Mouse (Mus musculus) heart, postnatal 0 days (tissue): Measurements from ENCODE around the gene Urad. TPM values are rescaled to one million over a fixed set of nuclear protein-coding genes. Genes with fewer than 3 reads are reported as not detected.
A peak's percentile ranks its signal among the peaks of the same experiment; 100 is the strongest.

Source experiments
- ATAC-seq: fragments of 200-750 bp; cut with Nextera tagmentation; 2 replicates; pipeline ENCODE4 v1.8.0; 2017; ENCODE audit warnings: low read depth, moderate number of reproducible peaks, moderate library complexity; ENCODE audit not compliant: insufficient read depth
- DNase-seq: peaks from one replicate; pipeline ENCODE4 v3.0.0-alpha.2; 2016; ENCODE audit warnings: low spot score
- H3K27ac ChIP-seq: fragments of 300-500 bp; sonication (generic); 2 replicates; pipeline ENCODE4 v1.5.1; 2014; ENCODE audit warnings: low read depth, mild to moderate bottlenecking
- H3K27me3 ChIP-seq: fragments of 300-500 bp; sonication (generic); 2 replicates; pipeline ENCODE4 v1.6.1; 2014; ENCODE audit warnings: low read length, mixed read lengths; ENCODE audit not compliant: control insufficient read depth, insufficient read depth
- H3K36me3 ChIP-seq: fragments of 300-500 bp; sonication (generic); replicated peaks from 2 replicates; pipeline ENCODE4 v1.6.1; 2014; ENCODE audit warnings: low read length, mixed read lengths; ENCODE audit not compliant: control insufficient read depth, insufficient read depth
- H3K4me1 ChIP-seq: fragments of 300-500 bp; sonication (generic); 2 replicates; pipeline ENCODE4 v1.6.1; 2014; ENCODE audit warnings: antibody characterized with exemption; ENCODE audit not compliant: control insufficient read depth, insufficient read depth
- H3K4me2 ChIP-seq: fragments of 300-500 bp; sonication (generic); 2 replicates; pipeline ENCODE4 v1.6.1; 2014; ENCODE audit warnings: low read depth, mild to moderate bottlenecking, low read length, moderate library complexity
- H3K4me3 ChIP-seq: fragments of 300-500 bp; sonication (generic); 2 replicates; pipeline ENCODE4 v1.5.1; 2014; ENCODE audit warnings: low read depth, low read length
- H3K9ac ChIP-seq: fragments of 300-500 bp; sonication (generic); replicated peaks from 2 replicates; pipeline ENCODE4 v1.6.1; 2014; ENCODE audit warnings: low read depth, low read length, mixed read lengths
- H3K9me3 ChIP-seq: fragments of 300-500 bp; sonication (generic); replicated peaks from 2 replicates; pipeline ENCODE4 v1.6.1; 2016; ENCODE audit warnings: low read length; ENCODE audit not compliant: control insufficient read depth
- CTCF ChIP-seq: IDR thresholded peaks from 2 replicates; pipeline ENCODE4 v1.5.1; 2016; ENCODE audit warnings: antibody characterized with exemption, control low read depth, low read depth
- EP300 ChIP-seq: IDR thresholded peaks from 2 replicates; pipeline ENCODE4 v1.6.1; 2016; ENCODE audit warnings: antibody characterized with exemption, low read depth
- WGBS: fragments of 180-500 bp; shearing (Covaris S2); extraction: QIAGEN DNeasy Blood & Tissue Kit; methylation state at CpG from one replicate; pipeline ENCODE4 v1.1.7; 2014; 5-methylcytosine and 5-hydroxymethylcytosine counted together
- polyA plus RNA-seq: library from polyadenylated mRNA; unstranded; fragments of >200 nt; fragmentation: Nextera tagmentation; extraction: Ambion mirVana; gene quantifications from 2 replicates; pipeline ENCODE4 v1.2.1, GENCODE M21; 2015
- total RNA-seq: library from RNA; depleted of rRNA; stranded (reverse); fragments of >200 nt; gene quantifications from 2 replicates; pipeline ENCODE4 v1.2.3, GENCODE M21; 2014; ENCODE audit warnings: low replicate concordance

Urad gene
- total and polyA plus RNA-seq, 2 experiments from 2014 or later = not detected

DNA sequence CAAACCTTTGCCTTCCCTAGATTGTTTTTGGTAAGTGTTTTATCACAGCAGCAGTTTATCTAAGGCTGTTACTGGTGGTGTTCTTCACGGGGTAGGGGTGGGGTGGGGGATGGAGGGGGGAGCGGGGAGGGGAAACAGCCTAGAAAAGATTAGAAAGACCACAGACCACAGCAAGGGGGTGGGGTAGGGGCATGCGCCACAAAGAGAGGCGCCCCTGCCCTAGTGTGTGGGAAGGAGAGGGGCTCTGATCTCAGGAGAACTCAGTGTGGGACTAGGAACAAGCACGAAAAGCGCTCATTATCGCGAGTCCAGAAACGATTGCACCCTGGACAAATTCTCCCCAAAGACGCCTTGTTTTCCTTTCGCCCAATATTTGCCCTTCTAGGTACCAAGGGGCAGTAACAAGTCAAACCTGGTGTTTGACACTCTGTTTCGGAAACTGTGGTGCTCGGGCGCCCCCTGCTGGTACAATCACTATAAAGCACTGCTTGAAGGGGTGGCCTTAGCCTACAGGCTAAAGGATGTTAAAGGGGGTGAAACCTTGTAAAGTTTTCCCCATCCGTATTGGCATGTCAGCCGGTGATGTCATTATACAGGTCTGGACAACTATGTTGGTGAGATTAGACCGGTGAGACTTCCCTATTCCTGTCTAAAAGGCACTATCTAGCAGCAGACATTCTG lies 1.1 kb upstream of the Urad start:
- 8% methylated on average over 17 of the region's 17 CpGs for WGBS
- peak; percentile 34 for DNase-seq
- Histone ChIP-seq H3K4me2 (no peak overlapping the region), H3K27me3 (peaks cover 43% of the 10 kb centered on the region), H3K36me3 (no peaks in the 10 kb centered on the region), H3K9ac (no peak overlapping the region), H3K27ac (no peak overlapping the region), H3K4me3 (no peak overlapping the region), H3K9me3 (no peaks in the 10 kb centered on the region), H3K4me1 (no peaks in the 10 kb centered on the region)
- no peak; the same call in 1 of the 2 replicates for ATAC-seq
- TF ChIP-seq CTCF = peak; percentile 74
- TF ChIP-seq EP300 = no peak

DNA sequence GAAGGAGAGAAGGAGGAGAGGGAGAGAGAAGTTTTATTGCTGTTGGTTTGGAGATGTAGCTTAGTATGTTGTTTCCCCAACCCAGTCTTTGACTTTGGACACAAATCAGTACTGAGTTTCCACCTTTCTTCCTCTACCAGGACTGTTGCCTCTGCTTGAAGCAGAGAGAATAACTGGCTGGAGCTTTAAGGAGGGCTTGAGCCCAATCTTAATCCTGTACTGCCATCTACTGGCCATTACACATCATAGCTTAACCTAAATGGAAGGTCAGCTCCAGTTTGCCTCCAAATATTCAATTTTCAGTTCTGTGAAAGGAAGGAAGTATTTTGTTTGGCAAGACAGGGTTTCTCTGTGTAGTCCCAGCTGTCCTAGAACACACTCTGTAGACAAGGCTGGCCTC lies 2.6 kb downstream of the Urad start:
- Histone ChIP-seq H3K4me3 (no peak overlapping the region), H3K4me2 (no peak overlapping the region), H3K27ac (no peak overlapping the region), H3K27me3 (peaks cover 77% of the 10 kb centered on the region), H3K9ac (no peak overlapping the region), H3K4me1 (no peaks in the 10 kb centered on the region), H3K9me3 (no peaks in the 10 kb centered on the region), H3K36me3 (no peaks in the 10 kb centered on the region)
- DNase-seq = peak; percentile 81
- ATAC-seq = peak; percentile 47; the same call in 1 of the 2 replicates
- TF ChIP-seq CTCF (peak; percentile 86), EP300 (no peak)

DNA sequence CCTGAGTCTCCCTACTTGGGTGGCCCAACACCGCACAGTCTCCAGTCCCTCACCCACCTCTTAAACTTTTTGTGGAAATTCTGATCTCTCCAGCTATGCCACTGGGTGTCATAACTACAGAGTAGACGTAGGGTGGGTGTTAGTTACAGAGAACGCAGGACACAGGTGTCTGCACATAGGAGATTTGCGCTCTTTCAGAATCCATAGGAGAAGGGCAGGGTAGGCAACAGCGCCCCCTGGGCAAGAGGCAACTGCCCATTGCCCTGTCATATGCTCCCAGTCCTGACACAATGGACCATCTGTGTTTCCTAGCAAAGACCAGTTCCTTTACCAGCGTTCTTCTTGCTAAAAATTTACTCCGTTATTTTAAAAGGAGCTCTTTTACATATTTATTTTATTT lies 4.2 kb downstream of the Urad start:
- ATAC-seq (no peak), DNase-seq (no peak)
- Histone ChIP-seq H3K27ac (no peak overlapping the region), H3K9ac (no peak overlapping the region), H3K4me3 (no peak overlapping the region), H3K4me1 (no peaks in the 10 kb centered on the region), H3K27me3 (peaks cover 90% of the 10 kb centered on the region), H3K9me3 (no peaks in the 10 kb centered on the region), H3K4me2 (no peak overlapping the region), H3K36me3 (no peaks in the 10 kb centered on the region)
- TF ChIP-seq CTCF (peak; percentile 16), EP300 (no peak)
- WGBS = 22% methylated on average over 7 of the region's 7 CpGs

DNA sequence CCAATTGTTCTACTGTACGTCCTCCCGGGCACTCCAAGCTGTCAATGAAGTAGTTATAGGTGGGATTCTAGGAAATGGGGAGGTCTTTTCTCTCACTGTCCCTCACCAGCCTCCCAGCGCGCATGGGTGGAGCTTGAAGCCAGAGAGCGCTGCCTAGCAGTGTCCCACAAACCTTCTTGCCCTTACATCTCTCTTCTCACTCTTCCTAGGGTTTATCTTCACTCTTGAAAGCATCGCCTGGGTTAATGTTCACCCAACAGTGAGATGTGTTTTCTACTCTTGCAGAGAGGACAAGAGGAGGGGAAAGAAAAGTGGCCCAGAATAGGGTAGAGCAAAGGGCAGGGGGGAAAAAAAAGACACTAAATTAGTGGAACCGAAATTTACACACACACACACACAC lies 4.9 kb downstream of the Urad start:
- TF ChIP-seq EP300 (no peak), CTCF (no peak)
- no peak overlapping the region for H3K9ac ChIP-seq
- no peaks in the 10 kb centered on the region for H3K4me1 ChIP-seq
- no peaks in the 10 kb centered on the region for H3K36me3 ChIP-seq
- no peaks in the 10 kb centered on the region for H3K9me3 ChIP-seq
- peaks cover 91% of the 10 kb centered on the region for H3K27me3 ChIP-seq
- ATAC-seq = no peak
- H3K27ac ChIP-seq = no peak overlapping the region
- no peak overlapping the region for H3K4me3 ChIP-seq
- H3K4me2 ChIP-seq = no peak overlapping the region
- no peak for DNase-seq
- WGBS = 5% methylated on average over 7 of the region's 7 CpGs

DNA sequence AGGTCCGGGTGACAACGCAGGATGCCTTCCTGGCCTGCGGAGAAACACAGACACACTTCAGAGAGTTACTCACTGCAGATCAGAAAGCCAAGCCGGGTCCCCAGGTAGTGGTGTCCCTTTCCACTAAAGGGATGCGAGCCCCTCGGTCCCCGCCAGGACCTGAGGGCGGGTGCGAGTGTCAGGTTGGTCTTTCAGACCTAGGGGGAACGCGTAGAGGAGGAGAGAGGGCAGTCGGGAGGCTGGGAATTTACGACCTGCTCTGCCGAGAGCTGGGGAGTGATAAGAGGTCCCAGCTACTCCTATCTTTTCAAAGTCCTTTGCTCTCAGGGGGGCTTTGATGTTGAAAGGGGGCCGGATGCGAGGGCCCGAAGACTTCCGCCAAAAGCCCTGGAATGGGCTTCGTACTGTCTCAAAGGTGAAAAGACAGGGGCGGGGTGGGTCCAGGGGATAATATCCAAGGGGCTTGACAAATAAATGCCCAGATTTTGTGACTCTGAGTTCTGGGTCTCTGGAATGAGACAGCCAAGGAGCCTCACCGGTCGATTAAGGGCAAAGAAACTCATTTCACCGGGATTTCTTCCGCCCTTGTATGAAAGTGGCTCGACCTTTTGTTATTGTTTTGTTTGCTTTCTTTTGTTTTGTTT lies 6.7 kb downstream of the Urad start:
- H3K9ac ChIP-seq = no peak overlapping the region
- H3K36me3 ChIP-seq = no peaks in the 10 kb centered on the region
- ATAC-seq = no peak
- DNase-seq = no peak
- H3K4me3 ChIP-seq = peak overlapping the region; percentile 17; the same call in 1 of the 2 replicates
- H3K27me3 ChIP-seq = peaks cover 94% of the 10 kb centered on the region
- TF ChIP-seq CTCF = no peak
- no peak for TF ChIP-seq EP300
- no peaks in the 10 kb centered on the region for H3K9me3 ChIP-seq
- no peaks in the 10 kb centered on the region for H3K4me1 ChIP-seq
- H3K4me2 ChIP-seq = 0 out of 2 replicates have a peak overlapping the region, but pooled peaks have one; percentile 15
- H3K27ac ChIP-seq = no peak overlapping the region
- WGBS = 2% methylated on average over 25 of the region's 25 CpGs
